Mouse (Mus musculus): ENCODE measurements around the gene Spesp1. TPM values are rescaled to one million over a fixed set of nuclear protein-coding genes. Genes with fewer than 3 reads are reported as not detected.

The Spesp1 gene
- polyA plus RNA-seq, 1 experiment from 2014 or later, result not detected

DNA sequence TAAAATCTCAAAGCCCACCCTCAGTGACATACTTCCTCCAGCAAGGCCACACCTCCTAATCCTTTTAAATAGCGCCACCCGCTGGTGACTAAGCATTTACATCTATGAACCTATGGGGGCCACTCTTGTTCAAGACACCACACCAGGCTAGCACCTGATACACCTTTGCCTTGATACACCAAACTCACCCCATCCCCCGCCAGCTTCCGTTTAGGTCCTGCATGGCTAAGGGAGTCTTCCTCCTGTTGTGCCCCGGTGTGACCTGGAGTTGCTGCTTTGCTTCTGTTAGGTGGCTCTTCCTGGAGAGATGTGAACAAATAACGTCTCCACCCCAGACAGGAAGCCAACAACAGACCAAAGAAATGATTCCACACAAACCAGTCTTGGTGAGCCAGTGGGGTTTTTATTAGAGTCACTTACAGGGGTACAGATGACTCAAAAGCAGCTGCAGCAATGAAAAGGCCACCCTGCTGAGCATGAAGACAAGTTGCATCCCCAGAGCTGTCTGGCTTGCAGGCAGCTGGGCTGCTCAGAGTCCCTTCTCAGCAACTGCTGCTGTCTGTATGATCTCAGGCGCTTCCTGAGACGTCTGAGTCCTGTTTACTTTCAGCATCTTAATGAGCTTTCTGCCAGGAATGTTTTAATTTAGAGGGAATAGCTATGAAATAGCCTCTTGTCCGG is 26.0 kb downstream of the Spesp1 start:
- no peaks in the 10 kb centered on the region for H3K9me3 ChIP-seq (replicated peaks; ENCODE audit: control insufficient read depth, low read length)
- H3K4me2 ChIP-seq (ENCODE audit: low read depth, low read length), result no peak overlapping the region
- H3K9ac ChIP-seq (ENCODE audit: low read depth, low read length), result no peak overlapping the region
- no peak overlapping the region for H3K27ac ChIP-seq (ENCODE audit: low read length)
- no peaks in the 10 kb centered on the region for H3K27me3 ChIP-seq (ENCODE audit: control insufficient read depth, insufficient read depth, low read depth, low read length)
- no peaks in the 10 kb centered on the region for H3K4me1 ChIP-seq (ENCODE audit: control insufficient read depth, low read depth, low read length)
- no peak overlapping the region for H3K4me3 ChIP-seq (ENCODE audit: low read depth, low read length)
- H3K36me3 ChIP-seq (ENCODE audit: control insufficient read depth, insufficient read depth), result no peaks in the 10 kb centered on the region
- WGBS (ENCODE audit: insufficient replicate concordance), result 53% methylated on average over 9 of the region's 9 CpGs
- ATAC-seq (ENCODE audit: low read depth), result no peak

DNA sequence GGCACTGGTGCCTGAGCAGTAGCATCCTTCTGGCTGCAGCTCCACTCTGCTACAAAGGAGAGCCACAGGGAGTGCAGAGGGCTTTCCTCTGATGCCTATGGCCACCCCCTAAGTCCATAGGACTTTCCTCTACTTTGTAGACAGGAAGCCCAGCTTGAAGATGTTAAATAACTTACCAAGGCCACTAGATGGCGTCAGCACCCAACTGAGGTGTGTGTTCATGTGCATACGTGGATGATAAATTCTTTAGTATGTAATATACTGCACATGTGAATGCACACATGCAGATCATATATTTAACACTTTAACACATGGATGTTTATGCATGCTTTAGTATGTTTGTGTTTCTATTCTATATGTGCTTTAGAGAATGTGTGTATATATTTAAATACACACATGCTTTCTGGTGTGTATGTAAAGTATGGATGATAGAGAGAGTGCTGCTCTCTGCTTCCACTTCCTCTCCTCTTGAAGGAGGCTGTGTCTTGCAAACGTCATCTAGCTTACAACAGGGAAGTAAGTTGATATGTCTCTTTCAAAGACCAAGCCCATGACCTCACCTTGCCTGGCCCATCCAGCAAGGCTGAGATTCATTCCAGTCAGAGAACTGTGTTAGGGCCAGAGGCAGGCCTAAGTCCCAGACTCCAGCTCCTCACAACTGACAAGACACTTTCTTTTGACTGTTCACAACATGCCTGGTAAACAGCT is 28.1 kb downstream of the Spesp1 start:
- Histone ChIP-seq H3K4me1 (ENCODE audit: control insufficient read depth, low read depth, low read length) (no peaks in the 10 kb centered on the region), H3K36me3 (ENCODE audit: control insufficient read depth, insufficient read depth) (no peaks in the 10 kb centered on the region), H3K27me3 (ENCODE audit: control insufficient read depth, insufficient read depth, low read depth, low read length) (no peaks in the 10 kb centered on the region), H3K9me3 (replicated peaks; ENCODE audit: control insufficient read depth, low read length) (no peaks in the 10 kb centered on the region), H3K4me3 (ENCODE audit: low read depth, low read length) (no peak overlapping the region), H3K27ac (ENCODE audit: low read length) (no peak overlapping the region), H3K9ac (ENCODE audit: low read depth, low read length) (no peak overlapping the region), H3K4me2 (ENCODE audit: low read depth, low read length) (no peak overlapping the region)
- WGBS (ENCODE audit: insufficient replicate concordance), result 7% methylated on average over 3 of the region's 3 CpGs
- no peak for ATAC-seq (ENCODE audit: low read depth)

GRCm38 (mm10) chr9:62250296-62250695 is 31.7 kb downstream of the Spesp1 start:
- H3K4me1 ChIP-seq (ENCODE audit: control insufficient read depth, low read depth, low read length), result no peaks in the 10 kb centered on the region
- H3K9me3 ChIP-seq (replicated peaks; ENCODE audit: control insufficient read depth, low read length), result no peaks in the 10 kb centered on the region
- H3K36me3 ChIP-seq (ENCODE audit: control insufficient read depth, insufficient read depth), result no peaks in the 10 kb centered on the region
- no peak overlapping the region for H3K4me3 ChIP-seq (ENCODE audit: low read depth, low read length)
- ATAC-seq (ENCODE audit: low read depth), result no peak
- H3K4me2 ChIP-seq (ENCODE audit: low read depth, low read length), result no peak overlapping the region
- no peaks in the 10 kb centered on the region for H3K27me3 ChIP-seq (ENCODE audit: control insufficient read depth, insufficient read depth, low read depth, low read length)
- H3K27ac ChIP-seq (ENCODE audit: low read length), result no peak overlapping the region
- 55% methylated on average over 4 of the region's 4 CpGs for WGBS (ENCODE audit: insufficient replicate concordance)
- no peak overlapping the region for H3K9ac ChIP-seq (ENCODE audit: low read depth, low read length)

GRCm38 (mm10) chr9:62246380-62246942 is 35.5 kb downstream of the Spesp1 start:
- H3K36me3 ChIP-seq (ENCODE audit: control insufficient read depth, insufficient read depth), result no peaks in the 10 kb centered on the region
- no peaks in the 10 kb centered on the region for H3K27me3 ChIP-seq (ENCODE audit: control insufficient read depth, insufficient read depth, low read depth, low read length)
- WGBS (ENCODE audit: insufficient replicate concordance), result 52% methylated on average over 4 of the region's 4 CpGs
- no peaks in the 10 kb centered on the region for H3K9me3 ChIP-seq (replicated peaks; ENCODE audit: control insufficient read depth, low read length)
- H3K27ac ChIP-seq (ENCODE audit: low read length), result no peak overlapping the region
- no peak overlapping the region for H3K4me3 ChIP-seq (ENCODE audit: low read depth, low read length)
- H3K9ac ChIP-seq (ENCODE audit: low read depth, low read length), result no peak overlapping the region
- H3K4me1 ChIP-seq (ENCODE audit: control insufficient read depth, low read depth, low read length), result no peaks in the 10 kb centered on the region
- no peak for ATAC-seq (ENCODE audit: low read depth)
- H3K4me2 ChIP-seq (ENCODE audit: low read depth, low read length), result no peak overlapping the region

- H3K4me2 ChIP-seq (ENCODE audit: low read depth, low read length), result no peak overlapping the region
- WGBS (ENCODE audit: insufficient replicate concordance), result 50% methylated on average over 17 of the region's 17 CpGs
These were observed 36.2 kb downstream of the Spesp1 start for GRCm38 (mm10) chr9:62245612-62246379.

DNA sequence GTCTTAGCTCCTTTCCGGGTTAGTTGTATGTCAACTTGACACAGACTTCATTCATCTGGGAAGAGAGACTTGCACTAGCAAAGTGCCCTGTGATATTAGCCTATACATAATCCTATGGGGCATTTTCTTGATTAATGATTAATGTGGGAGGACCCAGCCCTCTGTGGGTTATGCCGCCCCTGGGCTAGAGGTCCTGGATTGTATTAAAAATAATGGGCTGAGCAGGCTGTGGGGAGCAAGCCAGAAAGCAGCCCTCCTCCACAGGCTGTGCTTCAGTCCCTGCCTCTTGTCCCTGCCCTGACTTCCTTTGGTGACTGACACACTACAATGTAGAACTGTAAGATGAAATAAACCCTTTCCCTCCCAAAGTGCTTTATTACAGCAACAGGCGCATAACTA is 37.4 kb downstream of the Spesp1 start:
- Histone ChIP-seq H3K9ac (ENCODE audit: low read depth, low read length) (no peak overlapping the region), H3K4me2 (ENCODE audit: low read depth, low read length) (peak overlapping the region; percentile 45), H3K9me3 (replicated peaks; ENCODE audit: control insufficient read depth, low read length) (no peaks in the 10 kb centered on the region), H3K4me3 (ENCODE audit: low read depth, low read length) (peak overlapping the region; percentile 44), H3K27ac (ENCODE audit: low read length) (no peak overlapping the region), H3K4me1 (ENCODE audit: control insufficient read depth, low read depth, low read length) (no peaks in the 10 kb centered on the region), H3K36me3 (ENCODE audit: control insufficient read depth, insufficient read depth) (no peaks in the 10 kb centered on the region), H3K27me3 (ENCODE audit: control insufficient read depth, insufficient read depth, low read depth, low read length) (no peaks in the 10 kb centered on the region)
- no peak; the same call in 1 of the 2 replicates for ATAC-seq (ENCODE audit: low read depth)
- WGBS (ENCODE audit: insufficient replicate concordance), result 30% methylated on average over 3 of the region's 3 CpGs

More at GRCm38 (mm10) chr9:62245612-62246379, 36.2 kb downstream of the Spesp1 start:
- no peak overlapping the region for H3K9ac ChIP-seq (ENCODE audit: low read depth, low read length)
- H3K27me3 ChIP-seq (ENCODE audit: control insufficient read depth, insufficient read depth, low read depth, low read length), result no peaks in the 10 kb centered on the region
- no peaks in the 10 kb centered on the region for H3K9me3 ChIP-seq (replicated peaks; ENCODE audit: control insufficient read depth, low read length)
- H3K27ac ChIP-seq (ENCODE audit: low read length), result no peak overlapping the region
- no peak overlapping the region for H3K4me3 ChIP-seq (ENCODE audit: low read depth, low read length)
- H3K4me1 ChIP-seq (ENCODE audit: control insufficient read depth, low read depth, low read length), result no peaks in the 10 kb centered on the region
- H3K36me3 ChIP-seq (ENCODE audit: control insufficient read depth, insufficient read depth), result no peaks in the 10 kb centered on the region
- no peak for ATAC-seq (ENCODE audit: low read depth)

GRCm38 (mm10) chr9:62243991-62244611 is 37.9 kb downstream of the Spesp1 start:
- WGBS (ENCODE audit: insufficient replicate concordance), result 32% methylated on average over 19 of the region's 19 CpGs
- Histone ChIP-seq H3K4me2 (ENCODE audit: low read depth, low read length) (peak overlapping the region; percentile 45), H3K9me3 (replicated peaks; ENCODE audit: control insufficient read depth, low read length) (no peaks in the 10 kb centered on the region), H3K27ac (ENCODE audit: low read length) (no peak overlapping the region), H3K4me3 (ENCODE audit: low read depth, low read length) (peak overlapping the region; percentile 44), H3K27me3 (ENCODE audit: control insufficient read depth, insufficient read depth, low read depth, low read length) (no peaks in the 10 kb centered on the region), H3K36me3 (ENCODE audit: control insufficient read depth, insufficient read depth) (no peaks in the 10 kb centered on the region), H3K4me1 (ENCODE audit: control insufficient read depth, low read depth, low read length) (no peaks in the 10 kb centered on the region), H3K9ac (ENCODE audit: low read depth, low read length) (no peak overlapping the region)
- peak; percentile 63 for ATAC-seq (ENCODE audit: low read depth)

DNA sequence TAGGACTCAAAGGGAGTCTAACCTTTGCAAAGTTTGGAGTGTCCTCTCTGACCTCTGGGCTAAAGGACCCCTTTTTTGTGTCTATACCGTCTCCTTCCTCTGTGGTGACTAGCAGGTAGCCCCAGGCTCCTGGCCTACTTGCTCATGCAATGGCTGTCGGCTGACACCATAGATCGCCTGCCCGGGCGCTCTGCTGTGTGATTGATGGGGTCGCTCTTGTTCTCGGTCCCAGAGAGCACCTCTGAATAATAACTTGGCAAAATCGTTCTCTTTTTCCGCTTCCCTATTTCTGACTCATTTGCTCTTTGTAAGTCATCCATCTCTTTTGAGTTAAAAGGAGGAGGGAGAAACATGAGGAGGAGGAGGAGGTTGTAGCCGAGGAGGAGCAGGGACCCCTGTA is 42.0 kb downstream of the Spesp1 start:
- H3K27me3 ChIP-seq (ENCODE audit: control insufficient read depth, insufficient read depth, low read depth, low read length), result no peaks in the 10 kb centered on the region
- no peak overlapping the region for H3K27ac ChIP-seq (ENCODE audit: low read length)
- no peaks in the 10 kb centered on the region for H3K9me3 ChIP-seq (replicated peaks; ENCODE audit: control insufficient read depth, low read length)
- H3K4me2 ChIP-seq (ENCODE audit: low read depth, low read length), result no peak overlapping the region
- H3K9ac ChIP-seq (ENCODE audit: low read depth, low read length), result no peak overlapping the region
- H3K4me1 ChIP-seq (ENCODE audit: control insufficient read depth, low read depth, low read length), result no peaks in the 10 kb centered on the region
- no peak for ATAC-seq (ENCODE audit: low read depth)
- WGBS (ENCODE audit: insufficient replicate concordance), result 54% methylated on average over 10 of the region's 10 CpGs
- H3K36me3 ChIP-seq (ENCODE audit: control insufficient read depth, insufficient read depth), result no peaks in the 10 kb centered on the region
- no peak overlapping the region for H3K4me3 ChIP-seq (ENCODE audit: low read depth, low read length)
